Mouse (Mus musculus): ENCODE measurements at regions not wholly inside any gene's neighbourhood (a gene's known extent, or its start where the extent isn't known, plus 50 kb on each side); places are given as distances from the start of the nearest gene placed in this dataset.

DNA sequence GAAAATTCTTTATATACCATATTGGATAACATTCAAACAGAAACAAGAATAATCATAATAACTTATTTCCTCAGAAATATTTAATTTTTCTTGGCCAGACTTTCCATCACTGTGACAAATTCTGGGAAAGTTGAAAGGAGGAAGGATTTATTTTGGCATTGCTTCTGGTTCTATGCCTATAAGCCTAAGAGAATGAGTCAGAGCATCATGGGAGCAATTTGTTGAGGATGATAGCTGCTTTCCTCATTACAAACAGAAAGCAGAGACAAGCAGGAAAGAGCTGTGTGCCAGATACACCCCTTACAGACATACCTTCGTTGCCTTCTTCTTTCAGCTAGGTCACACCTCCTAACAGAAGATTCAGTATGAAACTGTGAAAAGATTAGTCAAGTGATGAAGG is 115.3 kb downstream of the Rgs21 start:
- H3K4me3 ChIP-seq: no peak overlapping the region
- no peaks in the 10 kb centered on the region for H3K9me3 ChIP-seq
- no peaks in the 10 kb centered on the region for H3K36me3 ChIP-seq (replicated peaks)
- no peaks in the 10 kb centered on the region for H3K4me1 ChIP-seq
- H3K27me3 ChIP-seq (ENCODE audit: poor library complexity, severe bottlenecking): no peaks in the 10 kb centered on the region
- WGBS: 78% methylated on average over 1 of the region's 1 CpGs
- no peak for DNase-seq (ENCODE audit: extremely low spot score, low spot score)
- H3K27ac ChIP-seq: no peak overlapping the region

DNA sequence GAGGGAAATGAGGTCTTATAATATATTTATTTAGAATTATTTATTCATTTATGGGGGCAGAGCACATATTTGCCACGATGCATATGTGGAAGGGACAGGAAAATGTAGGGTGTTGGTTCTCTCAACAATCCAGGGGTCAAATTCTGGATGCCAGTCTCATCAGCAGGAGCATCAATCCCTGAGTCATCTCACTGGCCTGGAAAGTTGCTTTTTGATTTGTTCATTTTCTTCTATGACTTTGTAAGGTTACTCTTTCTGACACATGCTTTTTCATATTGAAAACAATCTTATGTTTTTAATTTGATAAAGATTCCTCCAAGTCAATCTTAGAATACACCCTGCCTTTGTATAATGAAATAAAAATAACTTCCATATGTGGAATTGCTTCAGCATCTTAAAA is 115.7 kb downstream of the Rgs21 start:
- Histone ChIP-seq H3K27me3 (ENCODE audit: poor library complexity, severe bottlenecking) (no peaks in the 10 kb centered on the region), H3K27ac (no peak overlapping the region), H3K4me3 (no peak overlapping the region), H3K9me3 (no peaks in the 10 kb centered on the region), H3K36me3 (replicated peaks) (no peaks in the 10 kb centered on the region), H3K4me1 (no peaks in the 10 kb centered on the region)
- 76% methylated on average over 1 of the region's 1 CpGs for WGBS
- no peak for DNase-seq (ENCODE audit: extremely low spot score, low spot score)

DNA sequence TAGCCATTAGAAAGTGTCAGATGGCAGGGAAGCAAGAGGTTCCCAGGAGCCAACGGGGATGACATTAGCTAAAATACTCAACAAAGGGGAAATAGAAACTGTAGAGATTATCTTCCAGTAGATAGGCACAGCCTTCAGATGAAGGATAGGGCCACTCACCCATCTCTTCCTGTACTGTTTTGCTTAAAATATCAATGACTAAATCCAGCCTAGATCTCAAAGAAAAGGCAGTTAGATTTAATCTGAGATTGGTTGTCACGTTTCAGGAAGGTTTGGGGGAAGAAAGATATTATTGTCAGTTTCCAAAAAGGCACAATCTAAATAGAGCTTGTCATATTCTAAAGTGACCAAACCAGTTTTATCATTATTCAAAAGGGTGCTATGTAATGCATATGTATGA is 130.8 kb downstream of the Rgs21 start:
- DNase-seq (ENCODE audit: extremely low spot score, low spot score): no peak
- Histone ChIP-seq H3K4me1 (no peaks in the 10 kb centered on the region), H3K4me3 (no peak overlapping the region), H3K36me3 (replicated peaks) (no peaks in the 10 kb centered on the region), H3K27ac (no peak overlapping the region), H3K9me3 (no peaks in the 10 kb centered on the region), H3K27me3 (ENCODE audit: poor library complexity, severe bottlenecking) (no peaks in the 10 kb centered on the region)
- WGBS: 92% methylated on average over 2 of the region's 2 CpGs

DNA sequence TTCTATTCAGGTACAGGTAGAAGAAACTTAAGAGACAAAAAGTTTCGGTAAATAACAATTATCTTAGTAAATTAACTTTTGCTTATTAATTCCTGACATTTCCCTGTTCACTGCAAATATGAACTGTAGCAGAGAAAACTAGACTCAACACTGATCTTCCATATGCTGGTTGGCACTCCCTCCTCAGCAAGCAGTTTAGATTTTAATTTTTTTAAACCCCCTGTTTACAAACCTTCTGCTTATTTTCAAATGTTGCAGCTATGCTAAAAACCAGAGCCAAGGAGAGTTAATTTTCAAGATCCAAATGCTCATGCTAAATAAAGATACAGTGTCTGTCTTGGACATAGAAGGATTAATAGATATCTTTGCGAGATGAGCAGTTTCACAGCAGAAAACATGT is 134.7 kb downstream of the Rgs21 start:
- H3K27ac ChIP-seq: no peak overlapping the region
- 93% methylated on average over 2 of the region's 2 CpGs for WGBS
- H3K36me3 ChIP-seq (replicated peaks): no peaks in the 10 kb centered on the region
- DNase-seq (ENCODE audit: extremely low spot score, low spot score): no peak
- H3K27me3 ChIP-seq (ENCODE audit: poor library complexity, severe bottlenecking): no peaks in the 10 kb centered on the region
- H3K9me3 ChIP-seq: no peaks in the 10 kb centered on the region
- H3K4me3 ChIP-seq: no peak overlapping the region
- H3K4me1 ChIP-seq: no peaks in the 10 kb centered on the region

DNA sequence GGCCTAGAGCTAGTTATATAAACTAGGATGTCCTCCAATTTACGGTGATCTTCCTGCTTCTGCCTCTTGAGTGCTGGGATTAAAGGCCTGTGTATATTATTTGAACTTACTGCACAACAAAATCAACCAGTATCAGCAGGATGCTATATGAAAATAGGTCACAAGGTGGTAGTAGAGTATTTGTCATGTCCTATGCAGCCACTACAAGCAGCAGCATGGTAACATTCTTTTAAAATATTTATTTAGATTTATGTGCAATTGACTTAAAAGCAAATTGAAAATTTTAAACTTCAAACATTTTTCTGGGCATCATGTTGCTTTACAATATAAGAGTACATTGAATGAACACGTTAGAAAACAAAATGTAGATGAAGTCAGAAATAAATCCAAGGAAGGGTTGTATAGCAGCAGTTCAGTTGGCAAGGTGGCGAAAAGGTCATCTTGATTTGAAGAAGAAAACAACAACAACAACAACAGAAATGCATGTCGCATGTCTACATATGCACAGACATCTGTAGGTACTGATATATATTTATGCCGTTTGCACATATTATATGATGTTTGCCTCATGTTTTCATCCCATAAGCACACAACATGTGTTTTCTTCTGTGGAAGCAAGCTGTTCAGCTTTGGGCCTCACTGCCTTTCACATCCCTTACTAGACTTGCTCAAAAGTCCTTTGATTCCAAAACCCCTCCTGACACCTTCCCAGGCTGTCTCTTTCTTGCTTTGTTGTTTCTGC is 135.8 kb downstream of the Rgs21 start:
- no peak for DNase-seq (ENCODE audit: extremely low spot score, low spot score)
- no peaks in the 10 kb centered on the region for H3K27me3 ChIP-seq (ENCODE audit: poor library complexity, severe bottlenecking)
- WGBS: 94% methylated on average over 5 of the region's 5 CpGs

DNA sequence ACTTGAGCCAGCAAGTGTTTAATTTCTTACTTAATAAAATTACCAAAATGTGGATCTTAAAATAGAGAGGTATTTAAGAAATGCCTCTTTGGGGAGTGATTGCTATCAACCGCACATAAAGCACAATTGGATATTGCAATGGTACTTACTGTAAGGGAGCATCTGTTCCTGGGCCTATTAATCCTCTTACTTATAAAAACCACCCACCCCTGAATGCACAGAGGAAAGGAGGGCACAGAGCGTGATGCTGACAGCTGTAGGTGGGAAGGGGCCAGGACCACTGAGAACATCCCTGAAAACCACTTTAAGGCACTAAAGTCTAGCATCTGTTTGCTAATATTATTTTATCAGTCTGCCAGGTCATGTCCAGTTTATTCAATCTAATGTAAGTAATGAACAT is 146.1 kb downstream of the Rgs21 start:
- no peaks in the 10 kb centered on the region for H3K9me3 ChIP-seq
- H3K36me3 ChIP-seq (replicated peaks): no peaks in the 10 kb centered on the region
- H3K4me3 ChIP-seq: no peak overlapping the region
- H3K4me1 ChIP-seq: no peaks in the 10 kb centered on the region
- no peak for DNase-seq (ENCODE audit: extremely low spot score, low spot score)
- WGBS: 93% methylated on average over 2 of the region's 2 CpGs
- H3K27ac ChIP-seq: no peak overlapping the region
- no peaks in the 10 kb centered on the region for H3K27me3 ChIP-seq (ENCODE audit: poor library complexity, severe bottlenecking)

More for the DNA sequence above, 135.8 kb downstream of the Rgs21 start:
- no peaks in the 10 kb centered on the region for H3K4me1 ChIP-seq
- H3K4me3 ChIP-seq: no peak overlapping the region
- no peaks in the 10 kb centered on the region for H3K36me3 ChIP-seq (replicated peaks)
- no peaks in the 10 kb centered on the region for H3K9me3 ChIP-seq
- H3K27ac ChIP-seq: no peak overlapping the region

DNA sequence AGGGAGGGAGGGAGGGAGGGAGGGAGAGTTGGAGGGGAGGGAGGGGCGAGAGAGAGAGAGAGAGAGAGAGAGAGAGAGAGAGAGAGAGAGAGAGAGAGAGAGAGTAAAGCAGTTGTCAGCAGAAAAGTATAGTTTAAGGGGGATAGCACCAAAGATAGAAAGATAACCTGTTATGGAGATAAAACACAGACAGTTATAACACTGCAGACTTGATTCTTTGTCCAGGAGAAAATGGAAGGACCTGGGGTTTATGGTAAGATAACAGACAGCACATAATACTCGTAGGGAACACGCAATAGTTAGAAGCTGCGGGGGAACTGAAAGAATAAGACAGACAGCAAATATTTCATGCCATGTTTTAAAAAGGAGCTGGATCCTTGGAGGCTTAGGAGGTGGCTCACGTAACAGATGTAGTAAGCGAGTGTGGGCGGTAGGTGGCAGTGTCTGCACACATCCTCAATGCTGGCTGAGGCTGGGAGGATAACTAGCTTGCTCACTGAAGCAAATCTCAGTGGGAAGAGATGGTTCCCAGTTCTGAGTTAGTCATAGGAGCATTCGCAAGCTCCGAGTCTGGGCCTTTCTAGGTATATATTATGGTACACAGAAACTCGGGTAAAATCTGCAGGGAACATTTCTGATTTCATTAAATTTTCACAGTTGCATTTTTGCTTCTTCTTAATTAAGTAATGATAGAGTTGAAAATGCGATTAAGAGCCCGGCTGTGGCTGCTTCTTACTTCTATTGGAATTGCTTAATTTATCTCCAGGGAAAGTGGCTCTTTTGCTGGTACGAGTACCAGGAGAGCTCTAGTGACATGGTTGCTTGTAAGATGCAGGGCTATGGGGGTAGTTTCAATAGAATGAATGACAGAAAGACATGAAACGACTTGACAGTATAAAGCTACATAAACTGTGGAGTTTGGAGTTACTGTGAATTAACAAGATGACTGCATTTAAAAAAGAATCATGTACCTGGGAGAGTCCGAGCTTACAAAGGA is 157.6 kb upstream of the Rgs1 start:
- H3K27ac ChIP-seq: no peak overlapping the region
- no peaks in the 10 kb centered on the region for H3K36me3 ChIP-seq (replicated peaks)
- WGBS: 39% methylated on average over 14 of the region's 15 CpGs
- H3K4me3 ChIP-seq: no peak overlapping the region
- no peaks in the 10 kb centered on the region for H3K9me3 ChIP-seq
- peak; percentile 76 for DNase-seq (ENCODE audit: extremely low spot score, low spot score)
- no peaks in the 10 kb centered on the region for H3K27me3 ChIP-seq (ENCODE audit: poor library complexity, severe bottlenecking)
- no peaks in the 10 kb centered on the region for H3K4me1 ChIP-seq

DNA sequence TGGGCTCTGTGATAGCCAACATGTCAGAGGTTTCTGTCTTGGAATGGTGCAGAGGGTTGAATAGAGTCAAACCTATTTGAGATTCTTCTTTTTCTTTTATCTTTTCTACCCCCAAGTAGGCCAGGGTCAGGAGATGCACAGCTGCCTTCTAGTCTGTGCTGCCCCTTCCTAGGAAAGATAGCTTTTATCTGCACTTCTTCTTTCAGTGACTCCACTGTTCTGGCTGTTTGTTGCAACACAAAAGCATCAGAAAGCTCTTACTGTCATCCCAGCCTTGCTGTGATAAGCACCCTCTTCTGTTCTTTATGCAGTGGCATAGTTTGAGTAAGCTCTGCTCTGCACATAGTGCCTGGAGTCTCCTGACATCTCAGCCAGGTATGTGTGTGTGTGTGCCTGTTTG is 156.7 kb upstream of the Rgs1 start:
- Histone ChIP-seq H3K27me3 (ENCODE audit: poor library complexity, severe bottlenecking) (no peaks in the 10 kb centered on the region), H3K4me1 (no peaks in the 10 kb centered on the region), H3K9me3 (no peaks in the 10 kb centered on the region), H3K27ac (no peak overlapping the region), H3K36me3 (replicated peaks) (no peaks in the 10 kb centered on the region), H3K4me3 (no peak overlapping the region)
- DNase-seq (ENCODE audit: extremely low spot score, low spot score): no peak

DNA sequence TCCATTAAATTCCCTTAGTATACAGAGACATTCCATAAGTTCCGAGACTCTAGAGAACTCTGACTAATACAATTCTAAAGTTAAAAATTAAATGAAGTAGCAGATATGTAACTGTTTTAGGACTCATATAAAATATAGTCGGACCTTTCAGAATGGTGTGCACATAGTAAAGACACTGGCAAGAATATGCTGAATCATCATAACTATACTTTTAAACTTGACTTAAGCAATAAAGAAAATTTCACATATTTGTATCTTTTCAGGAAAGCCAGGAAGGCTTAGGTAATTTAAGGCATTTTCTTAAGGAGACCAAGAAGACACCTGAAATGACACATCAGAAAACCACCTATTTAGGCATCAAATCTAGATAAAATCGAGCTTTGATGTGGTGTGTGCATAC is 156.0 kb upstream of the Rgs1 start:
- Histone ChIP-seq H3K27me3 (ENCODE audit: poor library complexity, severe bottlenecking) (no peaks in the 10 kb centered on the region), H3K27ac (no peak overlapping the region), H3K9me3 (no peaks in the 10 kb centered on the region), H3K36me3 (replicated peaks) (no peaks in the 10 kb centered on the region), H3K4me3 (no peak overlapping the region), H3K4me1 (no peaks in the 10 kb centered on the region)
- DNase-seq (ENCODE audit: extremely low spot score, low spot score): no peak
- WGBS: 88% methylated on average over 3 of the region's 3 CpGs

DNA sequence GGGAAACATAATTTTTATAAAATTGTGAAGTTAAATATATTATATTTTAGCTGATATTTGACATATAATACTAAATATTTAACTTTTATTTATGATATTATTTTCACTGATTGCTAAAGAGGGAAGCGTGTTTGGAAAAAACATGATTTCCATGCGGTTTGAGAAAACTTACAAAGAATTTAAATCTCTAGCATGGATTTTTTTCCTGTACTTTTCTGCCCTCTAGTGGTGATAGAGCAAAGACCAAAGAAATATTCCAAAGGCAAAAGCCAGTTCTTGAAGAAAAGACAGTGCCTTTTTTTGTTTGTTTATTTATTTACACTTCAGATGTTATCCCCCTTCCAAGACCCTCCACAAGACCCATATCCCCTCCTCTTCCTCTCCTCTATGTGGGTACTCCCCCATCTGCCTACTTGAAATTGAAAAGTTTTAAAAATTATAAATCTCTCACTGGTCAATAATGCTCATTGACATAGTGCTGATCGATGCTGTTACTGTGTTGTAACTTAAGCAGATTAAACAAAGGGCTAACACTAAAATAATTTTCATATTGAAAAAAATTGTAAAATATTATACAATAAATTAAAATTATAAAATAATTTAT is 131.1 kb upstream of the Rgs1 start:
- Histone ChIP-seq H3K4me3 (no peak overlapping the region), H3K9me3 (no peaks in the 10 kb centered on the region), H3K27ac (no peak overlapping the region), H3K36me3 (replicated peaks) (no peaks in the 10 kb centered on the region), H3K4me1 (no peaks in the 10 kb centered on the region), H3K27me3 (ENCODE audit: poor library complexity, severe bottlenecking) (no peaks in the 10 kb centered on the region)
- 63% methylated on average over 3 of the region's 3 CpGs for WGBS
- DNase-seq (ENCODE audit: extremely low spot score, low spot score): no peak

DNA sequence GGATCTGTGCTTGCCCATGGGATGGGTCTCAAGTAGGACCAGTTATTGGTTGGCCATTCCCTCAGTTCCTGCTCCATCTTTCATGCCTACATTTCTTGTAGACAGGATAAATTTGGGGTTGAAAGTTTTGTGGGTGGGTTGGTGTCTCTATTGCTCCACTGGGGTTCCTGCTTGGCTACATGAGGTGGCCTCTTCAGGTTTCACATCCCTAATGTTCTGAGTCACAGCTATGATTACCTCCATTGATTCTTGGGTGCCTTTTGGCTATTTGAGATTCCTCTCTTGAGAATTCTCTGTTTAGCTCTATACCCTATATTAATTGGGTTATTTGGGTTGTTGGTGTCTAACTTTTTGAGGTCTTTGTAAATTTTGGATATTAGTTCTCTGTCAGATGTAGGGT is 125.1 kb upstream of the Rgs1 start:
- Histone ChIP-seq H3K9me3 (no peaks in the 10 kb centered on the region), H3K4me3 (no peak overlapping the region), H3K27ac (no peak overlapping the region), H3K4me1 (no peaks in the 10 kb centered on the region), H3K36me3 (replicated peaks) (no peaks in the 10 kb centered on the region), H3K27me3 (ENCODE audit: poor library complexity, severe bottlenecking) (no peaks in the 10 kb centered on the region)
- DNase-seq (ENCODE audit: extremely low spot score, low spot score): no peak

DNA sequence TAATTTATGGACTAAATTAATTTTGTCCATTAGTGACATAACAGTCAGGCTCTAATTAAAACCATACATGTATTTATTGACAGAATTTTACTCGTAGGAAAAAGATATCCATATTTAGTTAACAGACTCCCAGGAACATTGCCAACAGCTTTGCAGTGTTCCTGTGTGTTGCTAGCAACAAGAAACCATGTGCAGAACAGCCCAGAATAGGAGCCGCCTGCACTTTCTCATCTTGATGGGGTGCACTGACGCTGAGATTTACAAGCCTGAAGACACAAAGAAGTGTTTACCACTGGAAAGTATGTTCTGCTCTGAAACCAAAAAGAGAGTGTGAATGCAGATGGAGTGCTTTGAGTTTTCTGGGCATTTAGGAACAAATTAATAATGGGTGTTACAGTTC is 118.5 kb upstream of the Rgs1 start:
- H3K9me3 ChIP-seq: no peaks in the 10 kb centered on the region
- no peaks in the 10 kb centered on the region for H3K4me1 ChIP-seq
- no peaks in the 10 kb centered on the region for H3K27me3 ChIP-seq (ENCODE audit: poor library complexity, severe bottlenecking)
- WGBS: 91% methylated on average over 3 of the region's 3 CpGs
- no peak overlapping the region for H3K27ac ChIP-seq
- no peak for DNase-seq (ENCODE audit: extremely low spot score, low spot score)
- no peaks in the 10 kb centered on the region for H3K36me3 ChIP-seq (replicated peaks)
- no peak overlapping the region for H3K4me3 ChIP-seq
